8 mouse cellular contexts compared by ENCODE assay signal in the genomic region with DNA sequence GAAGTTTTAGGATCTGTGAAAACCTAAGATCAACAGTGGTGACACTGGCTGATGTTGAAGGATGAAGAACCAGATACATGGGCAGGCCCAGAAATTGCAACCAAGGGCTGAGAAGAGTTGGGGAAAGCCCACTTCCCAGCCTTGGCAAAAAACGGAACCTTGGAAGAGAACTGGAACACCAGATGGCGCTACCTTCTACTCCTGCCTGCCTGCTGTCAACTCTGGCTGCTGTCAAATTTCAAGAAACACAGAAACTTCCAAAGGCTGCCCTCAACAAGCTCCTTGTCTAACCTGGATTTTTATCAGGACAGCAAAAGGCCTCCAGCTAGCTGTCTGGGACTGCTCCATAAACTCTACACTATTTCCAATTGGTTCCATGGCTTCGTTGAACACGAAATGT. TPM values are rescaled to one million over a fixed set of nuclear protein-coding genes. Genes with fewer than 3 reads are reported as not detected.
DNase-seq lines count a peak whose midpoint lies in the region; ATAC-seq and TF ChIP-seq lines count a peak whose summit lies in the region.

No protein-coding gene starts in this region.

- H3K4me1 ChIP-seq in heart, postnatal 0 days (ENCODE audit: control insufficient read depth, insufficient read depth): peaks cover 4% of the 10 kb centered on the region
- H3K4me1 ChIP-seq in liver, postnatal 0 days (ENCODE audit: insufficient read depth): peaks cover 9% of the 10 kb centered on the region
- peaks cover 8% of the 10 kb centered on the region; the same call in 1 of the 2 replicates for H3K4me1 ChIP-seq in neural tube, embryonic 12.5 days

- 11% methylated on average over 4 of the region's 4 CpGs for WGBS in heart, postnatal 0 days
- 7% methylated on average over 4 of the region's 4 CpGs for WGBS in liver, postnatal 0 days (ENCODE audit: insufficient replicate concordance)
- WGBS in neural tube, embryonic 12.5 days: 11% methylated on average over 4 of the region's 4 CpGs

- H3K4me3 ChIP-seq in C2C12 (ENCODE audit: insufficient read depth, poor library complexity, severe bottlenecking): peak overlapping the region; percentile 71
- H3K4me3 ChIP-seq in heart, postnatal 0 days (ENCODE audit: low read depth, low read length): peak overlapping the region; percentile 82
- peak overlapping the region; percentile 91 for H3K4me3 ChIP-seq in liver, postnatal 0 days (ENCODE audit: low read depth, low read length)
- peak overlapping the region; percentile 82; the same call in 1 of the 2 replicates for H3K4me3 ChIP-seq in neural tube, embryonic 12.5 days

- no peaks in the 10 kb centered on the region for H3K79me2 ChIP-seq in C2C12 (ENCODE audit: control insufficient read depth, insufficient read depth)

- no peak for TF ChIP-seq EP300 in heart, postnatal 0 days (IDR thresholded peaks at IDR 0.05; ENCODE audit: low read depth)
- TF ChIP-seq EP300 in liver, postnatal 0 days (IDR thresholded peaks at IDR 0.05; ENCODE audit: low read depth): no peak

- peaks cover 3% of the 10 kb centered on the region for H3K27me3 ChIP-seq in C2C12 (ENCODE audit: control insufficient read depth, insufficient read depth, insufficient read length)
- no peaks in the 10 kb centered on the region for H3K27me3 ChIP-seq in heart, postnatal 0 days (ENCODE audit: control insufficient read depth, insufficient read depth, low read length)
- H3K27me3 ChIP-seq in liver, postnatal 0 days (ENCODE audit: insufficient read depth, low read length): no peaks in the 10 kb centered on the region
- 0 out of 2 replicates have a peak, but pooled peaks cover 6% of the 10 kb centered on the region for H3K27me3 ChIP-seq in neural tube, embryonic 12.5 days (replicated peaks)

- ATAC-seq in heart, postnatal 0 days (ENCODE audit: insufficient read depth, low read depth): no peak
- no peak for ATAC-seq in liver, postnatal 0 days
- ATAC-seq in neural tube, embryonic 12.5 days (ENCODE audit: low FRiP score, low read depth): no peak
- no peak for ATAC-seq in activated CD4-positive, CD25-positive, alpha-beta regulatory T cell, adult 4 months

- no peaks in the 10 kb centered on the region for H3K9me3 ChIP-seq in heart, postnatal 0 days (replicated peaks; ENCODE audit: control insufficient read depth, low read length)
- no peaks in the 10 kb centered on the region for H3K9me3 ChIP-seq in liver, postnatal 0 days (ENCODE audit: low read length)
- H3K9me3 ChIP-seq in neural tube, embryonic 12.5 days: no peaks in the 10 kb centered on the region

- no peaks in the 10 kb centered on the region for H3K79me3 ChIP-seq in C2C12 (ENCODE audit: low read depth)

- no peak overlapping the region for H3K9ac ChIP-seq in heart, postnatal 0 days (replicated peaks; ENCODE audit: low read depth, low read length)
- H3K9ac ChIP-seq in liver, postnatal 0 days (replicated peaks): peak overlapping the region; percentile 76; the same call in 1 of the 2 replicates
- no peak overlapping the region for H3K9ac ChIP-seq in neural tube, embryonic 12.5 days

- no peak overlapping the region for H3ac ChIP-seq in C2C12 (ENCODE audit: control insufficient read depth, insufficient read length, low read depth)

- peak; percentile 44 for DNase-seq in MEL-GATA-1-ER (ENCODE audit: extremely low read depth, low read depth)
- DNase-seq in embryo, embryonic 9.5 days (ENCODE audit: extremely low spot score): peak; percentile 44
- DNase-seq in heart, postnatal 0 days (ENCODE audit: low spot score): peak; percentile 50
- peak; percentile 53 to 76 for DNase-seq in kidney, postnatal 25 days
- DNase-seq in liver, postnatal 0 days: peak; percentile 60

- TF ChIP-seq CTCF in C2C12 (IDR thresholded peaks at IDR 0.05; ENCODE audit: control insufficient read depth, insufficient read depth, insufficient read length): peak; percentile 59
- peak; percentile 68 for TF ChIP-seq CTCF in heart, postnatal 0 days (IDR thresholded peaks at IDR 0.05; ENCODE audit: low read depth)
- peak; percentile 75 for TF ChIP-seq CTCF in liver, postnatal 0 days (IDR thresholded peaks at IDR 0.05; ENCODE audit: low read depth)

- no peaks in the 10 kb centered on the region for H3K36me3 ChIP-seq in C2C12 (ENCODE audit: control insufficient read depth, insufficient read depth)
- H3K36me3 ChIP-seq in heart, postnatal 0 days (replicated peaks; ENCODE audit: control insufficient read depth, insufficient read depth, low read length): peaks cover 35% of the 10 kb centered on the region; the same call in 1 of the 2 replicates
- peaks cover 15% of the 10 kb centered on the region for H3K36me3 ChIP-seq in liver, postnatal 0 days (replicated peaks; ENCODE audit: insufficient read depth, low read length)
- peaks cover 11% of the 10 kb centered on the region; the same call in 1 of the 2 replicates for H3K36me3 ChIP-seq in neural tube, embryonic 12.5 days

- H3K4me2 ChIP-seq in heart, postnatal 0 days (ENCODE audit: low read depth, low read length): peak overlapping the region; percentile 100
- H3K4me2 ChIP-seq in liver, postnatal 0 days (ENCODE audit: low read depth, low read length): peak overlapping the region; percentile 93
- H3K4me2 ChIP-seq in neural tube, embryonic 12.5 days (replicated peaks): peak overlapping the region; percentile 99

- H3K27ac ChIP-seq in heart, postnatal 0 days (ENCODE audit: low read depth): no peak overlapping the region
- H3K27ac ChIP-seq in liver, postnatal 0 days (ENCODE audit: low read depth): peak overlapping the region; percentile 52; the same call in 1 of the 2 replicates
- H3K27ac ChIP-seq in neural tube, embryonic 12.5 days: no peak overlapping the region

TF ChIP-seq in C2C12, 6 proteins besides CTCF, POLR2A, EP300 and RAD21:
- TF ChIP-seq FOSL1 (IDR thresholded peaks at IDR 0.05; ENCODE audit: insufficient read depth, low read length, poor library complexity, severe bottlenecking) (no peak), MYOD1 (IDR thresholded peaks at IDR 0.05; ENCODE audit: control insufficient read depth, insufficient read length, low read depth) (no peak), MYOG (IDR thresholded peaks at IDR 0.05; ENCODE audit: control insufficient read depth, extremely low read depth, insufficient read length) (no peak), CEBPB (IDR thresholded peaks at IDR 0.05; ENCODE audit: low read depth) (no peak), MAX (IDR thresholded peaks at IDR 0.05) (no peak), USF1 (IDR thresholded peaks at IDR 0.05; ENCODE audit: low read depth) (no peak)

RNA-seq across cellular contexts. Expression of gene Nagpa, which starts 1.1 kb away (rescaled TPM):
- 22.5 TPM for polyA plus RNA-seq in C2C12 (2012; fragmentation: generic; extraction: Trizol)
- total RNA-seq in heart, postnatal 0 days (2014; rRNA removed; ENCODE audit: low replicate concordance): 12.3 and 23.6 TPM in 2 replicates
- 9.4 and 10.6 TPM in 2 replicates for polyA plus RNA-seq in heart, postnatal 0 days (2015; fragmentation: Nextera tagmentation; extraction: Ambion mirVana)
- polyA plus RNA-seq in liver, postnatal 0 days (2015; fragmentation: Nextera tagmentation; extraction: Ambion mirVana): 7.3 and 7.7 TPM in 2 replicates
- 12.2 and 12.6 TPM in 2 replicates for polyA plus RNA-seq in neural tube, embryonic 12.5 days (2016; fragmentation: Nextera tagmentation; extraction: Ambion mirVana)
- polyA plus RNA-seq in activated CD4-positive, CD25-positive, alpha-beta regulatory T cell, adult 4 months (2017; shearing (Covaris generic)): 10 to 100 TPM; 10.5 to 17.3 TPM

RNA-seq across cellular contexts. Expression of gene AU021092, which starts 19.4 kb away (rescaled TPM):
- 4.4 TPM for polyA plus RNA-seq in C2C12 (2012; fragmentation: generic; extraction: Trizol)
- total RNA-seq in heart, postnatal 0 days (2014; rRNA removed; ENCODE audit: low replicate concordance): 12.2 and 14.9 TPM in 2 replicates
- 6.3 and 8.8 TPM in 2 replicates for polyA plus RNA-seq in heart, postnatal 0 days (2015; fragmentation: Nextera tagmentation; extraction: Ambion mirVana)
- 1.8 and 2.4 TPM in 2 replicates for polyA plus RNA-seq in liver, postnatal 0 days (2015; fragmentation: Nextera tagmentation; extraction: Ambion mirVana)
- 5.9 and 6.2 TPM in 2 replicates for polyA plus RNA-seq in neural tube, embryonic 12.5 days (2016; fragmentation: Nextera tagmentation; extraction: Ambion mirVana)
- not detected for polyA plus RNA-seq in activated CD4-positive, CD25-positive, alpha-beta regulatory T cell, adult 4 months (2017; shearing (Covaris generic))

RNA-seq across cellular contexts. Expression of gene Alg1, which starts 30.7 kb away (rescaled TPM):
- 37.7 TPM for polyA plus RNA-seq in C2C12 (2012; fragmentation: generic; extraction: Trizol)
- 21.2 and 29.2 TPM in 2 replicates for total RNA-seq in heart, postnatal 0 days (2014; rRNA removed; ENCODE audit: low replicate concordance)
- 24.9 TPM in 2 replicates for polyA plus RNA-seq in heart, postnatal 0 days (2015; fragmentation: Nextera tagmentation; extraction: Ambion mirVana)
- polyA plus RNA-seq in liver, postnatal 0 days (2015; fragmentation: Nextera tagmentation; extraction: Ambion mirVana): 16.3 and 16.9 TPM in 2 replicates
- polyA plus RNA-seq in neural tube, embryonic 12.5 days (2016; fragmentation: Nextera tagmentation; extraction: Ambion mirVana): 33.4 and 33.7 TPM in 2 replicates
- polyA plus RNA-seq in activated CD4-positive, CD25-positive, alpha-beta regulatory T cell, adult 4 months (2017; shearing (Covaris generic)): 10 to 100 TPM; 14.6 to 16.9 TPM

RNA-seq across cellular contexts. Expression of gene Eef2kmt, which starts 53.1 kb away (rescaled TPM):
- polyA plus RNA-seq in C2C12 (2012; fragmentation: generic; extraction: Trizol): 12.6 TPM
- 26.4 and 44.2 TPM in 2 replicates for total RNA-seq in heart, postnatal 0 days (2014; rRNA removed; ENCODE audit: low replicate concordance)
- polyA plus RNA-seq in heart, postnatal 0 days (2015; fragmentation: Nextera tagmentation; extraction: Ambion mirVana): 20.2 and 23.3 TPM in 2 replicates
- polyA plus RNA-seq in liver, postnatal 0 days (2015; fragmentation: Nextera tagmentation; extraction: Ambion mirVana): 8.3 and 8.9 TPM in 2 replicates
- polyA plus RNA-seq in neural tube, embryonic 12.5 days (2016; fragmentation: Nextera tagmentation; extraction: Ambion mirVana): 7.3 and 9.2 TPM in 2 replicates
- polyA plus RNA-seq in activated CD4-positive, CD25-positive, alpha-beta regulatory T cell, adult 4 months (2017; shearing (Covaris generic)): 10 to 100 TPM; 37.1 to 44.0 TPM

RNA-seq across cellular contexts. Expression of gene Sec14l5, which starts 55.8 kb away (rescaled TPM):
- 0.01 TPM for polyA plus RNA-seq in C2C12 (2012; fragmentation: generic; extraction: Trizol)
- total RNA-seq in heart, postnatal 0 days (2014; rRNA removed; ENCODE audit: low replicate concordance): not detected in 2 replicates
- polyA plus RNA-seq in heart, postnatal 0 days (2015; fragmentation: Nextera tagmentation; extraction: Ambion mirVana): not detected in 2 replicates
- 0.04 TPM in 1 of 2 replicates, not detected in the other for polyA plus RNA-seq in liver, postnatal 0 days (2015; fragmentation: Nextera tagmentation; extraction: Ambion mirVana)
- polyA plus RNA-seq in neural tube, embryonic 12.5 days (2016; fragmentation: Nextera tagmentation; extraction: Ambion mirVana): 1.1 and 1.2 TPM in 2 replicates
- polyA plus RNA-seq in activated CD4-positive, CD25-positive, alpha-beta regulatory T cell, adult 4 months (2017; shearing (Covaris generic)): not detected
